Mouse (Mus musculus) heart, adult 2 months (tissue): ENCODE data around the gene Prex1. TPM values are rescaled to one million over a fixed set of nuclear protein-coding genes. Genes with fewer than 3 reads are reported as not detected.
A peak's percentile ranks its signal among the peaks of the same experiment; 100 is the strongest.

ENCODE experiments used
- DNase-seq, 2 experiments: peaks; one replicate each; pipeline ENCODE4 v3.0.0; 2021
- H3K27ac ChIP-seq: fragments of 200-600 bp; 2 replicates; pipeline ENCODE4 v1.8.1; 2022
- H3K27me3 ChIP-seq: fragments of 200-500 bp; 2 replicates; pipeline ENCODE4 v1.6.1; 2012; ENCODE audit warnings: mild to moderate bottlenecking, low read length, inconsistent platforms, mixed read lengths; ENCODE audit not compliant: control insufficient read depth, insufficient read depth
- H3K36me3 ChIP-seq: fragments of 200-500 bp; 2 replicates; pipeline ENCODE4 v1.6.1; 2012; ENCODE audit warnings: low read length, inconsistent platforms; ENCODE audit not compliant: control insufficient read depth, insufficient read depth
- H3K4me1 ChIP-seq: fragments of 200-500 bp; 2 replicates; pipeline ENCODE4 v1.6.1; 2011; ENCODE audit warnings: low read length; ENCODE audit not compliant: control insufficient read depth, insufficient read depth
- H3K4me3 ChIP-seq: fragments of 200-600 bp; 2 replicates; pipeline ENCODE4 v1.8.1; 2022
- H3K79me2 ChIP-seq: fragments of 200-500 bp; replicated peaks from 2 replicates; pipeline ENCODE4 v1.6.1; 2012; ENCODE audit warnings: mild to moderate bottlenecking, inconsistent platforms, low read length, moderate library complexity, mixed read lengths; ENCODE audit not compliant: control insufficient read depth, insufficient read depth
- H3K9ac ChIP-seq: fragments of 200-500 bp; 2 replicates; pipeline ENCODE4 v1.6.1; 2012; ENCODE audit warnings: low read depth, mild to moderate bottlenecking, control low read depth, inconsistent platforms, low read length, mixed read lengths
- CTCF ChIP-seq: fragments of 200-600 bp; IDR thresholded peaks from 2 replicates; pipeline ENCODE4 v1.8.1; 2022; ENCODE audit warnings: antibody characterized with exemption, mild to moderate bottlenecking, moderate library complexity
- EP300 ChIP-seq: fragments of 200-500 bp; IDR thresholded peaks from 2 replicates; pipeline ENCODE4 v1.6.1; 2011; ENCODE audit warnings: low read depth, low read length, control low read depth; ENCODE audit not compliant: insufficient read depth
- POLR2A ChIP-seq: fragments of 200-500 bp; IDR thresholded peaks from 2 replicates; pipeline ENCODE4 v1.6.1; 2011; ENCODE audit warnings: mild to moderate bottlenecking, low read depth, low read length, control low read depth; ENCODE audit not compliant: insufficient read depth
- WGBS: fragments of 180-500 bp; shearing (Covaris S2); methylation state at CpG from one replicate; pipeline ENCODE4 v1.1.7; 2018; 5-methylcytosine and 5-hydroxymethylcytosine counted together
- intact Hi-C: fragments of 180-260 bp; cut with DNase I; formaldehyde crosslinking; loops from one replicate; pipeline ENCODE4 v1.15.1; 2025
- polyA plus RNA-seq: library from polyadenylated mRNA; depleted of rRNA; stranded (reverse); fragments of >200 nt; gene quantifications from 2 replicates; pipeline ENCODE4 v1.2.3, GENCODE M21; 2012
- total RNA-seq, 2 experiments: library from RNA; stranded (reverse); gene quantifications; 2 replicates each; pipeline ENCODE4 v1.2.3; 2021

The Prex1 gene
- total and polyA plus RNA-seq, 3 experiments = 5.2 to 9.8 (median 6.0) TPM

DNA sequence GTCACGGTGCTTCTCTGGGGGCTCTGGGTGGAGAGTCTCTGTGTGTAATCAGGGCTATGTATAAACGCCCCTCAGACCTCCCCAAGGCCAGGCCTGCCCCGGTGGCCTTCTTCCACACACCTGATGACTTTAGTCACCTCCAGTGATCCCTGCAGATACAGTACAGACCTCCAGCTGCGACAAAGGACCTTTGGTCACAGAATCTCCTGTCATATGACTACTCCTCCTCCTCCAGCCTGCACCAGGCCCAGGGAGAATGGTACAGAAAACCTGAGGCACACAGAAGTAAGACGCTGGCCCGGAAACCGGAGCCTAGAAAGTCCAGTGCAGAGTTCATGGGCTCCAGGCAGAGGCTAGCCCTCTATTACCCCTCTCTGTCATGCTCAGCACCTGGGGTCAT lies 152.8 kb downstream of the Prex1 start:
- no peak for DNase-seq
- whole genome bisulfite sequencing = 92% methylated on average over 7 of the region's 7 CpGs
- Histone ChIP-seq H3K4me1 (no peaks in the 10 kb centered on the region; the same call in 1 of the 2 replicates), H3K27me3 (no peaks in the 10 kb centered on the region), H3K36me3 (no peaks in the 10 kb centered on the region), H3K9ac (no peak overlapping the region), H3K27ac (no peak overlapping the region), H3K4me3 (no peak overlapping the region), H3K79me2 (no peaks in the 10 kb centered on the region)
- TF ChIP-seq EP300 (no peak), CTCF (no peak), POLR2A (no peak)
- intact Hi-C loops = loop anchor here (5.0 to 10.0 kb wide), 4 partner anchors 119 to 776 kb away; no protein-coding TSS in a partner anchor

DNA sequence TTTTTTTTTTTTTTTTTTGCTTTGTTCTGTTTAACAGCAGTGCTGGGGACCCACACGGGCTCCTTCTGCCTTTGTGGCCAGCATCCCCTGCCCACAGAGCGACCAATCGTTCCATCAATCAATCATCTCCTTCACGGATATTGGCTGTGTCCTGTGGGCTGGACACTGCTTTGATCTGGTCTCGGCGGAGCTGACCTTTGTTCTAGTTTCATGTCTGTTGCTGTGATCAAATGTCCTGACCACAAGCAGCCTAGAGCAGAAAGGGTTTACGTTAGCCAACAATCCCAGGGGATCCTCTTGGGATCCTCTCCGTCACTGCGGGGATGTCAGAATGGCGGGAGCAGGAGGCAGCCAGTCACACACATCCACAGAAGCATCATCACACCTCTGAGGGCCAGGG lies 154.1 kb downstream of the Prex1 start:
- intact Hi-C loops = no loop called here

DNA sequence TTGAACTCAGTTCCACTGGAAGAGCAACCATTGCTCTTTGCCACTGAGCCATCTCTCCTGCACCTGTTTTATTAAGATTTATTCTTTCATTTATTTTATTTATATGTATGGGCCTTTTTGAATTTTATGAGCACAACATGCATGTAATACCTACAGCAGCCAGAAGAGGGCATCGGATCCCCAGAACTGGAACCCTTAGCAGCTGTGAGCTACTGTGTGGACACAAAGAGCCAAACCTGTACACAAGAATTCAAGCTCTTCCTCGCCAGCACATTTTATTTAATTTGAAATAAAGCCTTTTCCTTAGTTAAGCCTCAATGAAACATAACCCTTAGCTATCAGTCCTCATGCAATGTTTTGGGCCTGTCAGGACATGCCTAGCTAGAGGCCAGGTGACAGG lies 158.1 kb downstream of the Prex1 start:
- H3K4me3 ChIP-seq = no peak overlapping the region
- no peaks in the 10 kb centered on the region for H3K27me3 ChIP-seq
- no peak for DNase-seq
- TF ChIP-seq POLR2A (no peak), CTCF (peak; percentile 76)
- H3K27ac ChIP-seq = no peak overlapping the region
- 75% methylated on average over 2 of the region's 2 CpGs for WGBS
- no peaks in the 10 kb centered on the region for H3K36me3 ChIP-seq
- H3K4me1 ChIP-seq = no peaks in the 10 kb centered on the region
- H3K9ac ChIP-seq = no peak overlapping the region
- no peaks in the 10 kb centered on the region for H3K79me2 ChIP-seq
- intact Hi-C loops = no loop called here

More for the DNA sequence above, 154.1 kb downstream of the Prex1 start:
- WGBS = 69% methylated on average over 10 of the region's 10 CpGs
- no peak for TF ChIP-seq CTCF
- TF ChIP-seq EP300 = no peak
- no peak for TF ChIP-seq POLR2A
- no peak for DNase-seq
- Histone ChIP-seq H3K79me2 (no peaks in the 10 kb centered on the region), H3K4me3 (no peak overlapping the region), H3K27ac (no peak overlapping the region), H3K9ac (no peak overlapping the region), H3K4me1 (no peaks in the 10 kb centered on the region; the same call in 1 of the 2 replicates), H3K36me3 (no peaks in the 10 kb centered on the region), H3K27me3 (no peaks in the 10 kb centered on the region)

DNA sequence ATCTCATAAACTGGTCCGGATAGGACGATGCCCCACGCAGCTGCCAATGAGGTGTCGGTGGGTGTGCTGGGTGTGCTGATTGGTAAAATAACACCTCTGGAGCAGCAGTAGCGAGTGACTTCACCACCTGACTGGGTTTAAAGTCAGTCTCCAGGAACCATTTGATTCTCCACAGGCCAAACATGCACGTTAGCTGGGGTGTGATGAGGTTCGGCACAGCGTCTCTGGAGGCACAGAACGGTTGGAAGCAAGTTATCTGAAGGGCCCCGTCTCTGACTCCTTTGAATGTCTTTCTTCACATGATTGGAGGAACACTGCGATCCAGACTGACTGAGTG lies 159.5 kb downstream of the Prex1 start:
- no peak overlapping the region for H3K4me3 ChIP-seq
- no peak overlapping the region for H3K9ac ChIP-seq
- intact Hi-C loops = no loop called here
- H3K27me3 ChIP-seq = no peaks in the 10 kb centered on the region
- WGBS = 93% methylated on average over 11 of the region's 11 CpGs
- no peak for TF ChIP-seq CTCF
- TF ChIP-seq EP300 = no peak
- no peak for TF ChIP-seq POLR2A
- no peaks in the 10 kb centered on the region for H3K79me2 ChIP-seq
- no peak for DNase-seq
- no peaks in the 10 kb centered on the region for H3K4me1 ChIP-seq
- no peak overlapping the region for H3K27ac ChIP-seq
- H3K36me3 ChIP-seq = no peaks in the 10 kb centered on the region

DNA sequence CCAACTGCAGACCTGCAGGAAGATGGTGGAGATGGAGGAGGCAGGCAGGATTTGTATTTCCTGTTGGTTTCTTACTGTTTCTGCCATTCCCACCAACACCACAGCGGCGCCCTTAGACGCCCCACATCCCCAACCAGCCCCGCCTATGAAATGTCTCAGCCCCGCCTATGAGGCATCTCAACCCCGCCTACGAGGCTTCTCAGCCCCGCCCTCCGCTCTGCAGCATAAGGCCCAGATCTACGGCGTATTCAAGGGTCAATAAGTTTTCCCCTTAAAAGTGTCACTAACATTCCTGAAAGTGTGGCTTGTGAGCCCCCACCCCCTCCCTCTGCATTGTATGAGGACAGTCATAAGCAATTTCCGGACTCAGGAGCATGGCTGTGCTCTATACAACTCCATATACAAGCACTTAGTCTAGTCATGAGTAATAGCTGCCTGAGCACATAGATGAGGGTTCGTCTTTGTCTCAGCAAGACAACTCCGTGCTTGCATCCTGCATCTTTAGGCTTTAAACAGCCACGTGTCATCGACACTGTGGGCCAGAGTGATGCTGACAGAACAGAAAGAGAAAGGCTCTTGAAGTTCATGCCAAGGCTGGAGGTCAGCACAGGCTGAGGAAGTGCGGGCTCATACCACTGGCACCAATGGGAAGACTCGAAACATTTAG lies 160.0 kb downstream of the Prex1 start:
- 47% methylated on average over 18 of the region's 18 CpGs for WGBS

DNA sequence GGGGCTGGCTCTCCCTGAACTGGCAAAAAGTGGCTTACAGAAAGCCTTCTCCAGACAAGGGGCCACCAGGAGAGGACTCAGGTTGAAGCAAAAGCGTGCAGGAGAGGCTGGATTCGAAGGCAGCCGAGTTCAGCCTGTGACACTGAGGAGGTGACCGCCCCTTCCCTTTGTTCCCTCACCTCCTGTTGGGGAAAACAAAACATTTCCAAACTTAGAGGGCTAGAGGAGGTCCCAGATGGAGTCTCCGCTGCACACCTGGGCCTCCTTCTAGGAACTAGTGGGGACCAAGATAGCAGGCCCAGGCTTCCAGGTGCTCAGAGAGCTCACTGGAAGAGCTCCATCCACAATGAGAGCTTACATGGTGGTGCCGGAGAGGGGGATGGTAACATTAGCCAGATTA lies 161.0 kb downstream of the Prex1 start:
- no peaks in the 10 kb centered on the region for H3K27me3 ChIP-seq
- TF ChIP-seq EP300 (no peak), CTCF (no peak), POLR2A (no peak)
- no peak for DNase-seq
- intact Hi-C loops = no loop called here
- 86% methylated on average over 6 of the region's 6 CpGs for whole genome bisulfite sequencing
- H3K79me2 ChIP-seq = no peaks in the 10 kb centered on the region
- H3K9ac ChIP-seq = no peak overlapping the region
- H3K27ac ChIP-seq = no peak overlapping the region
- no peaks in the 10 kb centered on the region for H3K36me3 ChIP-seq
- no peaks in the 10 kb centered on the region for H3K4me1 ChIP-seq
- no peak overlapping the region for H3K4me3 ChIP-seq

More for the DNA sequence above, 160.0 kb downstream of the Prex1 start:
- no peak overlapping the region for H3K4me3 ChIP-seq
- TF ChIP-seq POLR2A (no peak), CTCF (no peak), EP300 (no peak)
- H3K27me3 ChIP-seq = no peaks in the 10 kb centered on the region
- H3K79me2 ChIP-seq = no peaks in the 10 kb centered on the region
- no peak overlapping the region for H3K27ac ChIP-seq
- intact Hi-C loops = no loop called here
- no peak for DNase-seq
- no peaks in the 10 kb centered on the region for H3K4me1 ChIP-seq
- no peaks in the 10 kb centered on the region for H3K36me3 ChIP-seq
- no peak overlapping the region for H3K9ac ChIP-seq
